Mouse (Mus musculus) lung, adult 2 months (tissue): ENCODE results near the gene Fyco1.

Experiments
- CTCF ChIP-seq: fragments of 200-500 bp; IDR thresholded peaks from 2 replicates; pipeline ENCODE4 v1.5.1; 2011; ENCODE audit warnings: mild to moderate bottlenecking, low read length, control low read depth; ENCODE audit not compliant: insufficient read depth
- POLR2A ChIP-seq: fragments of 200-500 bp; IDR thresholded peaks from 2 replicates; pipeline ENCODE4 v1.6.1; 2011; ENCODE audit warnings: low read depth, mild to moderate bottlenecking, control low read depth, low read length, borderline replicate concordance; ENCODE audit errors: extremely low read depth

DNA sequence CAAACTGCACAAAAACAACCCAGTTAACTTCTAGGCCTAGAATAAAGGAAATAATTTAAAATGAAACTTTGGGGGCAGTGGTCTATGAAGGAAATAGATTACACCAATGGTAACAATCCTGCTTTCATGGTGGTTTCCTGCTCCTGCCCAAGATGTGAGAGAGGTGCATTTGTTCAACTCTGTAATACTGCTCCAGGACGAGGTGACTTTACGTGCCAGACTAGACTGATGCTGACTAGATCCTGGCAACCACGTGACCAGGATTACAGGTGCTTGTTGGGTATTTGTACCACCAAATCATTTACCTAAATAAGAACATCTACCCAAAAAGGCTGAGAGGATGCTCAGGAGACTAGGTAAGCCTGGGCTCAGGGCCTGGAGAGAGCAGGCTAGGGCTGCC lies 39.9 kb downstream of the Fyco1 start:
- TF ChIP-seq CTCF: no peak
- no peak for TF ChIP-seq POLR2A
